Mouse (Mus musculus): ENCODE results near the gene Kifc3.

DNA sequence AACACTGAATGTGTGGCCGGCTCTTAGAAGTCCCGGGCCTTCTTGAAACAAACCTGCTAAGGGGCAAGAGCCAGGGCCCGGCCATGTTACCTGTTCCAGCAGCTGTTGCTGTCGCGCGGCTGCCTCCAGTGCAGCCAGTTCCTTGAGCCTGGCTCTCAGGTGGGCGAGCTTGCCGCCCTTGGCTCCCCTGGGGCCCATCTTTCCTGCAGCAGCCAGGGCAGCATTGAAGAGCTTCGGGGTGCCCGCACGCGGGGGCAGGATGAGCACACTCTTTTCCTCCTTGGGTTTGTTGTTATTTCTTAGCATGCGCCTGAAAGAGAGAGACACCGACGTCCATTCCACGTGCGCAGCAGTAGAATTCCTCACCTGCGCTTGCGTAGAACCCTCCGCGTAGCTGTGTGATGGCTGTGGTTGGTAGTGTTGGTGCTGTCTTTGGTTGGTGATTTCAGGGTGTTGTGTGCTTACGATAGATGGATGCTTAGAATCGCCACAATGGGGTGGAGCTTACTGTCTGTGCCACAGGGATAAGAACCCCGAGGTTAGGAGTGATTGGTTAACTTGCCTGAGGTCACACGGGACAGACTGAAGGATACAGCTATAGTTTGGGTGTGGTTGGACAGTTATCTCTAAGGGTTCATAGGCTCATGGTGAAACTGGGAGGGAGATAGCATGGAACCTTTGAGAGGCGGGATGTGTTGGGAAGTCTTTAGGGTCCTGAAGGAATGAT, 39.6 kb upstream of the Kifc3 start:
- no peak for TF ChIP-seq POLR2A (IDR thresholded peaks at IDR 0.05; ENCODE audit: low read depth, low read length)
- no peak for TF ChIP-seq CTCF (IDR thresholded peaks at IDR 0.05; ENCODE audit: borderline replicate concordance, insufficient read depth, low read length)
